Mouse (Mus musculus): Measurements from ENCODE around the gene Gpsm2. TPM values are rescaled to one million over a fixed set of nuclear protein-coding genes. Genes with fewer than 3 reads are reported as not detected.

Gene Gpsm2
- polyA plus RNA-seq, 1 experiment from 2014 or later, result 31.3 TPM

DNA sequence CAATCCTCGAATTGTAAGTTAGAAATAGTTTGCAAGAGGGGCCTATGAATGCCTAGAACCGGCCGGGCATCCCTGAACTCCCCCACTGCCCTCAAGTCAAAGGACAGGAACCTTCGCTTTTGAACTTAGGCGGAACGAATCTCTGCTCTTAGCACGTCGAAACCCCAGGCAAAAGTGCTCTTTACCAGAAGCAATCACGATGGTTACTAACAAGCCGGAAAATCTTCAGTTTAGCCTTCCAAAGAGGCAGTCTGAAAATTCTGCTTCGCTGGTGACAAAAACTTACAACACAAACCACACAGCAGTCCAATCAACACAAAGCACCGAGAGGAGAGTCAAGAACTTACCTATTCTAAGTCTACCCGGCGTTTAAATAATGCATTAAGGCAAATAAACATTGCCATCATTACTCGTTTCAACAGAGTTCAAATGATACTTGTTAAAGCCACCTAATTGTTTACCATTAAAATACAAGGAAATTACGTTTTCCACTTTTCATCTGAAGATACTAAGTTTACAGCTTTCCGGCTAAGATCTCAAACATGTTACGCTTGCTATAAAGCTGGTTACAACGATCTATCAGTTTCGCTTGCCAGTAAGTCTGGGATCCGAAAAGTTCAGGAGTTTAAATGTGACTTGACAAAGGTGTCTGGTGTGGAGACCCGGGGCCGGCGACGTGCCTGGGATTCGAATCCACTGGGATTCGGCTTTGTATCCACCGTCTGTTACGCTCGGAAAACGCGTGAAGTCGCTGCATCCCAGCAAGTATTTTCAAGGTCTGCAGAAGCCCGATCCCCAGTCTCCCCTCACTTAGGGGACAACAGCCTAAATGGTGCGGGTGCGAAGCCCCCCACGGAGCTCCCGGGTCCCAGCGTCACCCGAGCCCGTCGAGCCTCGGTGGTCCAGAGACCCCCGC lies 775 bp downstream of the Gpsm2 start:
- Histone ChIP-seq H3K9me3 (no peaks in the 10 kb centered on the region), H3K9ac (peak overlapping the region; percentile 88), H3K4me3 (peak overlapping the region; percentile 76), H3K4me1 (replicated peaks) (peaks cover 31% of the 10 kb centered on the region), H3K4me2 (peak overlapping the region; percentile 68), H3K36me3 (no peaks in the 10 kb centered on the region), H3K27me3 (no peaks in the 10 kb centered on the region), H3K27ac (replicated peaks) (peak overlapping the region; percentile 94)
- under 1% methylated on average over 44 of the region's 44 CpGs for WGBS
- peak; percentile 61; the same call in 1 of the 2 replicates for ATAC-seq (ENCODE audit: low read depth)

DNA sequence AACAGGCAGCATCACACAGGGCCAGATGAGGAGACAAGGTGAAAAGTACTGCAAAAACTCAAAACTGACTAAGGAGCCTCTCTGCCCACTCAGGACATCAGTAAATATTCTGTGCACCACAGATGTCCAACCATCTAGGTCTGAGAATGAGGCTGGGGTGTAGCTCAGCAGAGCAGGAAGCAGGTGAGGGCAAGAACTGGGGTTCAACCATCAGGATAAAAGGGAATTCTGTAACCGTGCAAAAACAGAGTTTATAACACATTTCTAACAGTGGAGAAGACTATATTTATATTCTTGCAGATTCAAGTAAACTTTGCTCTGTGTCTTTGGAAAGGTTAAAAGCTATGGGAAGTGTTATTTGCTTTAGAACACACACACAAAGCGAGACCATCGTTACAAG lies 2.3 kb downstream of the Gpsm2 start:
- WGBS, result 82% methylated on average over 3 of the region's 3 CpGs
- ATAC-seq (ENCODE audit: low read depth), result no peak
- peak overlapping the region; percentile 68 for H3K4me2 ChIP-seq

DNA sequence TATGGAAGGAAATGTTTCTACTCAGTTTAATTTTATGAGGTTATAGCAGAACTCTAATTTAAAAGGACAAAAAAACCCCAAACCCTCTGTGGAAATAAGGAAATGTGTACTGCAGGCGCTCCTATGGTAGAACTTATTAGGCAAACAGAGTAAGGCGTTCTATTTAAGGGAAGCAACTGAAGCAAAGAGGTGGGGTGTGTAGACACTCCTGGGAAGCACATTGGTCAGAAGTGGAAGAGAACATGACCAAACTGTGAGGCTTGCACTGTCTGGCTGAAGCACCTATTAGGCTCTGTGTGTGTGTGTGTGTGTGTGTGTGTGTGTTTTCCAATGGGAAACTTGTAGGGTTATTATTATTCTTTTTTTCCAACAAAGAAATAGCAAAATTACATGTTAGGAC lies 2.8 kb downstream of the Gpsm2 start:
- 0 out of 2 replicates have a peak overlapping the region, but pooled peaks have one; percentile 34 for H3K9ac ChIP-seq
- 83% methylated on average over 2 of the region's 2 CpGs for WGBS
- no peak for ATAC-seq (ENCODE audit: low read depth)
- no peak overlapping the region for H3K27ac ChIP-seq (replicated peaks)
- 0 out of 2 replicates have a peak overlapping the region, but pooled peaks have one; percentile 76 for H3K4me3 ChIP-seq
- H3K36me3 ChIP-seq, result no peaks in the 10 kb centered on the region
- peaks cover 27% of the 10 kb centered on the region for H3K4me1 ChIP-seq (replicated peaks)
- H3K27me3 ChIP-seq, result no peaks in the 10 kb centered on the region
- no peaks in the 10 kb centered on the region for H3K9me3 ChIP-seq
- peak overlapping the region; percentile 68 for H3K4me2 ChIP-seq

More for the DNA sequence above, 2.3 kb downstream of the Gpsm2 start:
- H3K36me3 ChIP-seq, result no peaks in the 10 kb centered on the region
- peaks cover 27% of the 10 kb centered on the region for H3K4me1 ChIP-seq (replicated peaks)
- H3K9me3 ChIP-seq, result no peaks in the 10 kb centered on the region
- H3K9ac ChIP-seq, result 0 out of 2 replicates have a peak overlapping the region, but pooled peaks have one; percentile 34
- no peak overlapping the region for H3K27ac ChIP-seq (replicated peaks)
- H3K4me3 ChIP-seq, result peak overlapping the region; percentile 76; the same call in 1 of the 2 replicates
- no peaks in the 10 kb centered on the region for H3K27me3 ChIP-seq

DNA sequence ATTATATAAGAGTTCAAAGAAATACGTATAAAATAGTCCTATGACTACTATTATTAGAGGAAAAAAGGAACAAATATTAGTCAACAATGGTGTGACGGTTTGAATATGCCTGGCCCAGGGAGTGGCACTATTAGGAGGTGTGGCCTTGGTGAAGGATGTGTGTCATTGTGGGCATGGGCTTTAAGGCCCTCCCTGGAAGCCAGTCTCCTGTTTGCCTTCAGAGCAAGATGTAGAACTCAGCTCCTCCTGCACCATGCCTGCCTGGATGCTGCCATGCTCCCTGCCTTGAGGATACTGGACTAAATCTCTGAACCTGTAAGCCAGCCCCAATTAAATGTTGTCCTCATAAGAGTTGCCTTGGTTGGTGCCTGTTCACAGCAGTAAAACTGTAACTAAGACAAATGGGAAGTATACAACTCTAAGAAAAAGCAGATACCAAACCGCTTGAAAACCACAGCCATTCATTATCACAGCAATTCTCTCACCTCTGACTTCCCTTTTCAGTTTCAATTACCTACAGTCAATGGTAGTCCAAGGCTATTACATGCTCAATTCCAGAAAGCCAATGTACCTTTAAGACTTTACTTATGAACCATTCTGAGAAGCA lies 4.1 kb downstream of the Gpsm2 start:
- Histone ChIP-seq H3K9ac (no peak overlapping the region), H3K27me3 (no peaks in the 10 kb centered on the region), H3K27ac (replicated peaks) (no peak overlapping the region), H3K4me1 (replicated peaks) (peaks cover 32% of the 10 kb centered on the region), H3K4me2 (no peak overlapping the region), H3K36me3 (no peaks in the 10 kb centered on the region), H3K9me3 (no peaks in the 10 kb centered on the region), H3K4me3 (no peak overlapping the region)
- ATAC-seq (ENCODE audit: low read depth), result no peak
- 73% methylated on average over 3 of the region's 3 CpGs for WGBS

DNA sequence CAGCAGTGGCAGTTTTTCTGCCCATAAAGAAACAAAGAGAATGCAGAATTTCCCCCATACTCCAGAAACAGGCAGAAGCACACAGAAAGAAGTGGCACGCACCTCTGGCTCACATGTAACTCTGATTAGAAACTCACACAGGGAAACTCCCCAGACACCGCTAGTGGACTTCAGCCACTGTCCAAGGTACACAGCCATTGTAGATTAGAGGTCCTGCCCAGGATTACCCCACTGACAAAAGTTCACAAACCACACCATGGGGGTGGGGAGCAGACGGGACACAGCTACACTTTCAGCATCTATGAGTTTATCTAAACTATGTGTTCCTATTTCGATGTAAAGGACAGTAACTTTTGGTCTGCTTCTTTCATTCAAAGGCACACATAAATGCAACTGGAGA lies 7.3 kb downstream of the Gpsm2 start:
- H3K4me3 ChIP-seq, result no peak overlapping the region
- H3K27me3 ChIP-seq, result no peaks in the 10 kb centered on the region
- no peak overlapping the region for H3K4me2 ChIP-seq
- H3K36me3 ChIP-seq, result no peaks in the 10 kb centered on the region
- peaks cover 16% of the 10 kb centered on the region for H3K4me1 ChIP-seq (replicated peaks)
- H3K27ac ChIP-seq (replicated peaks), result no peak overlapping the region
- no peak for ATAC-seq (ENCODE audit: low read depth)
- 96% methylated on average over 4 of the region's 4 CpGs for WGBS
- no peak overlapping the region for H3K9ac ChIP-seq
- H3K9me3 ChIP-seq, result no peaks in the 10 kb centered on the region

DNA sequence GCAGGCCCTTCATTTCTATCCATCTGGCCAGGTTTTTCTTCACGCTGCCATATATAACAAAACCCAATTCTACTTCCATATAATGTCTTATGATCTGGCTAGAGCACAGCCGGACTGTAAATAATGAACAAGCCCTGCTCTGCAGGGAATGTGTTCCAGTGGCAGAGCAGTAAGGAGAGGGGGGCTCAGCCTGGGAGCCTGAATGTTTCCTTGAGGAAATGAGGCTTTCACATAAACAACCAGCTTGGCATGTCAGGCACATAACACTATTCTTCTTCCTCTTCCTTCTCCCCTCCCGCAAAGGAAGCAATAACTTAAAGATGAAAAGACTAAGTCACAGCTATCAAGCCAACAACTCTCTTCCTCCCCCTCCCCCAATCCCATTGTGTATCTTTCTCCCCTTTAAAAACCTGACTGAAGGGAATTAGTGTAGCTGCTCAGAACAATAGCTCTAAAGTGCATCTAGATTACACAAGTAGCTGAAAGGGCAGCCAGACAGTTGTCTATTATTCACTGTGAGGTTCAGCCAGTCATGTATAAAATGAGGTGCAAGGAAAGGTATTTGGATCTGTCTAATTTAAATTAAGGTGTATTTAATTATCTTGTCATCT lies 8.9 kb downstream of the Gpsm2 start:
- no peak overlapping the region for H3K9ac ChIP-seq
- H3K27me3 ChIP-seq, result no peaks in the 10 kb centered on the region
- H3K4me1 ChIP-seq (replicated peaks), result peaks cover 12% of the 10 kb centered on the region
- peak overlapping the region; percentile 62 for H3K27ac ChIP-seq (replicated peaks)
- ATAC-seq (ENCODE audit: low read depth), result peak; percentile 76
- 13% methylated on average over 3 of the region's 3 CpGs for WGBS
- H3K4me3 ChIP-seq, result no peak overlapping the region
- no peaks in the 10 kb centered on the region for H3K36me3 ChIP-seq
- H3K9me3 ChIP-seq, result no peaks in the 10 kb centered on the region
- peak overlapping the region; percentile 27 for H3K4me2 ChIP-seq

DNA sequence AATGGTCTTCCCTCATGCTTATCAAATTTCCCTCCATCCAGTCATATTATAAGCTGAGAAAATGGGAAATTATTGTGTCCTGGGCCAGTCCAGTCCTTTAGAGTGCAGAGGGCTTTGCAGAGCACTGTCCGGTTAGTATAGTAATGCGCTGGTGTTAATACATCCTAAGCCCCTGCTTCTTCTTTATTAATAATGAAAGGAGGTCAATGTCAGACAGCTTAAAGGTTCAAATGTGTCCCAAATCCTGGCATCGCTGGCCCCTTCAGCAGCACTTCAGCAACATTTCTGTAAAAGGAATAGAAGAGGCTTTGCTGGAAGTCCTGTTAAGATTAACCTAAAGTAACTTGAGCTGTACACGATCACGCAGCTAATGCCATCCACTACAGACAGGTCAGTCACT lies 10.8 kb downstream of the Gpsm2 start:
- H3K27me3 ChIP-seq, result no peaks in the 10 kb centered on the region
- no peaks in the 10 kb centered on the region for H3K9me3 ChIP-seq
- no peaks in the 10 kb centered on the region for H3K36me3 ChIP-seq
- no peak overlapping the region for H3K4me2 ChIP-seq
- H3K9ac ChIP-seq, result no peak overlapping the region
- ATAC-seq (ENCODE audit: low read depth), result no peak
- no peak overlapping the region for H3K27ac ChIP-seq (replicated peaks)
- WGBS, result 94% methylated on average over 5 of the region's 5 CpGs
- peaks cover 12% of the 10 kb centered on the region for H3K4me1 ChIP-seq (replicated peaks)
- no peak overlapping the region for H3K4me3 ChIP-seq

DNA sequence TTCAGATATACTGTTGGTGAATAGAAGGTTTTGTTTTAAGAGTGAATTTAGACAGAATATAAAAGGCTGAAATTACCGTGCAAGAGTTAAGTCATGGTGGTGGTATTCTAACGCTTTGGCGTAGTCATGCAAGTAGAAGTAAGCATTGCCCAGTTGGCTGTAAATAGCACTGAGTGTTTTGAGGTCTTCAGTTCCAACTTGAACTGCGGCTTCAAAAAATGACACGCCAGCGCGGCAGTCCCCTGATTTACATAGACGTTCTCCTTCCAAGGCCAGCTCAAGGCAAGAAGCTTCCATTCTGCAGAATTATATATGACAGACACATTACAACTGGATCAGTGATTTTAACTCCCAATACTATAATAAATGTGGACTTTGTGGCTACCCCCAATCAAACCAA lies 19.3 kb downstream of the Gpsm2 start:
- Histone ChIP-seq H3K36me3 (peaks cover 29% of the 10 kb centered on the region), H3K4me2 (no peak overlapping the region), H3K27ac (replicated peaks) (no peak overlapping the region), H3K4me3 (no peak overlapping the region), H3K4me1 (replicated peaks) (no peaks in the 10 kb centered on the region), H3K9me3 (no peaks in the 10 kb centered on the region), H3K9ac (no peak overlapping the region), H3K27me3 (no peaks in the 10 kb centered on the region)
- no peak for ATAC-seq (ENCODE audit: low read depth)
- 93% methylated on average over 8 of the region's 8 CpGs for WGBS

DNA sequence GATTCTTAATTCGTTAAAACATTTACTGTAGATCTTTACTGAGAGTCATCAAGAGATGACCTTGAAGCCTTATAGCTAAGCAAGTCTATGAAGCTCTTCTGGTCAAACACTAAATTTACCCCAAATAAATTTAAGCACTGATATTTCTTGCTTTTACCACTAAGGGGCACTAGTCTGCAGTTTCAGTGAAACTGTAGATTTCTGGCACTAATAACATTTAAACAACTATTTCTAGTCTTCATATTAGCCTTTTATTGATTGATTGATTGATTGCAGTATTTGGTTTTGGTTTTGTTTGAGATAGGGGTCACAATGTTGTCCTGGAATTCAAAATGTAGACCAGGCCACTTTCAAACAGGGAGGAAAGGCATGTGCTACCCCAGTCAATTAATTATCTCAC lies 20.9 kb downstream of the Gpsm2 start:
- H3K9ac ChIP-seq, result no peak overlapping the region

DNA sequence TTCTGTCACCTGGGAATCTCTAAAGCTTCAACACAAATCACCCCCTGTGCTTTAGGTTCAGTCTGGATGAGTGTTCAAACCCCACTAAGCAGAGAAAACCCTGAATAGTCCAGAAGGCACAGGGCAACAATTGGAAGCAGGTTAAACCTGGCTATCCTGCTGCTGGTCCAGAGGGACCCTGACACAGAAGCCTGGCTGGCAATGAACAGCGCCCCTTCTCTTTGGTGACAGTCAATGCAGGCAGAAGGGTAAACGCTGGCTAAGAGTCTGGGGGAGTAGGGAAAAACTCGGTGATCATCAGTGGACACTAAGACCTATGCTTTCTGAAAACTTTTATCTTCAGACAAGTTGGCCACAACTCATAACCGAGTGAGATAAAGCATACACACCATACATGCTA lies 22.3 kb downstream of the Gpsm2 start:
- no peaks in the 10 kb centered on the region for H3K9me3 ChIP-seq
- no peaks in the 10 kb centered on the region for H3K27me3 ChIP-seq
- no peak for ATAC-seq (ENCODE audit: low read depth)
- no peaks in the 10 kb centered on the region for H3K4me1 ChIP-seq (replicated peaks)
- no peak overlapping the region for H3K9ac ChIP-seq
- H3K4me2 ChIP-seq, result no peak overlapping the region
- peaks cover 52% of the 10 kb centered on the region for H3K36me3 ChIP-seq
- no peak overlapping the region for H3K27ac ChIP-seq (replicated peaks)
- H3K4me3 ChIP-seq, result no peak overlapping the region
- WGBS, result 90% methylated on average over 4 of the region's 4 CpGs

More for the DNA sequence above, 20.9 kb downstream of the Gpsm2 start:
- no peaks in the 10 kb centered on the region for H3K9me3 ChIP-seq
- WGBS, result 93% methylated on average over 1 of the region's 1 CpGs
- H3K4me2 ChIP-seq, result no peak overlapping the region
- H3K27ac ChIP-seq (replicated peaks), result no peak overlapping the region
- H3K27me3 ChIP-seq, result no peaks in the 10 kb centered on the region
- H3K4me3 ChIP-seq, result no peak overlapping the region
- no peak for ATAC-seq (ENCODE audit: low read depth)
- no peaks in the 10 kb centered on the region for H3K4me1 ChIP-seq (replicated peaks)
- H3K36me3 ChIP-seq, result peaks cover 41% of the 10 kb centered on the region

DNA sequence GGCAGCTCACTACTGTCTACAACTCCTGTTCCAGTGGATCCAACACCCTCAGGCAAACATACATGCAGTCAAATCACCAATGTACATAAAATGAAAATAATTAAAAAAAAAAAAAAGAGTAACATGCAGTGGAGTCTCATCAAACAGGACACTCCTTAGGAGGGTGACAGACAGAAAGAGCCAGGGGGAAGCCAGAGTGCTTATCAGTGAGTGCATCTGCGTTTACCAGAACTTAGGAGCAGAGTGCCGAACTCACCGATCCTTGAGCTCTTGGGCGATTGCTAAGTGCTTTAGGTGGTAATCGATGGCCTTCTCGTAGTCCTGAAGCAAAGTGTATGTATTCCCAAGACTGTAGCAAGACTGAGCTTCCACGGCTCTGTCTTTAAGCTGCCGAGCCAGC lies 23.4 kb downstream of the Gpsm2 start:
- H3K27ac ChIP-seq (replicated peaks), result no peak overlapping the region
- peaks cover 59% of the 10 kb centered on the region for H3K36me3 ChIP-seq
- no peak overlapping the region for H3K4me2 ChIP-seq
- 93% methylated on average over 8 of the region's 8 CpGs for WGBS
- ATAC-seq (ENCODE audit: low read depth), result no peak
- H3K9me3 ChIP-seq, result no peaks in the 10 kb centered on the region
- no peak overlapping the region for H3K9ac ChIP-seq
- no peaks in the 10 kb centered on the region for H3K27me3 ChIP-seq
- no peaks in the 10 kb centered on the region for H3K4me1 ChIP-seq (replicated peaks)
- H3K4me3 ChIP-seq, result no peak overlapping the region

DNA sequence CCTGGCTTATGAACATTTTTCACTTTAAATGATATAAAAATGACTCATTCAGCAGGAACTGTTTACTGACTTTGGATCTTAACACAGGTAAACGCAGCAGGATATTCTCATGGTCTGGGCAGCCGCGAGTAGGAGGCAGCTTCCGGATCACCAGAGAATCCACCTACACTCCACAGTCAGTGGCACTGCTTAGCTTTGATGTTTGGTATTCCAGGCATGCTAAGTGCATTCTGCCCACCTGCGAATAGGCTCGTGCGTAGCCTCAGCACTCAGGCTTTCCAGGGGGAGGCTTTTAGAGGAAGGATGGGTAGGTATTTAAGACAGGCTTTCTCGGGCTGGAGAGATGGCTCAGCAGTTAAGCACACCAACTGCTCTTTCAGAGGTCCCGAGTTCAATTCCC lies 27.8 kb downstream of the Gpsm2 start:
- 92% methylated on average over 9 of the region's 9 CpGs for WGBS
- no peaks in the 10 kb centered on the region for H3K9me3 ChIP-seq
- no peaks in the 10 kb centered on the region for H3K4me1 ChIP-seq (replicated peaks)
- no peak overlapping the region for H3K27ac ChIP-seq (replicated peaks)
- H3K36me3 ChIP-seq, result peaks cover 50% of the 10 kb centered on the region
- H3K4me3 ChIP-seq, result no peak overlapping the region
- H3K9ac ChIP-seq, result no peak overlapping the region
- no peaks in the 10 kb centered on the region for H3K27me3 ChIP-seq
- H3K4me2 ChIP-seq, result no peak overlapping the region
- no peak for ATAC-seq (ENCODE audit: low read depth)

All from neural tube, embryonic 13.5 days (tissue).